Mouse (Mus musculus) MEL (cell line): Measurements from ENCODE around the gene Slc22a5. TPM values are rescaled to one million over a fixed set of nuclear protein-coding genes. Genes with fewer than 3 reads are reported as not detected.

Experiments
- DNase-seq: peaks from one replicate; pipeline ENCODE4 v3.0.0; 2011; ENCODE audit warnings: low read depth, low spot score
- H3K27ac ChIP-seq: 2 replicates; pipeline ENCODE4 v1.5.1; 2012; ENCODE audit warnings: low read depth, mild to moderate bottlenecking, control low read depth, low read length, moderate library complexity; ENCODE audit not compliant: control insufficient read depth
- H3K27me3 ChIP-seq, 2 experiments: fragments of 150-350 bp in 1 of 2; sonication (generic) in 1 of 2; 2 replicates each; pipeline ENCODE4 v1.6.1; 2012; ENCODE audit warnings: low read length in 2 of 2, mild to moderate bottlenecking in 2 of 2, improper control_type of control experiment in 1 of 2, moderate library complexity in 1 of 2; ENCODE audit not compliant: insufficient read depth in 2 of 2, control insufficient read depth in 1 of 2
- H3K36me3 ChIP-seq, 2 experiments: 2 replicates each; pipeline ENCODE4 v1.6.1; 2012 to 2014; ENCODE audit warnings: low read length in 2 of 2, improper control_type of control experiment in 1 of 2, inconsistent platforms in 1 of 2, mild to moderate bottlenecking in 1 of 2; ENCODE audit not compliant: insufficient read depth in 2 of 2, control insufficient read depth in 1 of 2
- H3K4me1 ChIP-seq, 2 experiments: fragments of 150-350 bp in 1 of 2; sonication (generic) in 1 of 2; 2 replicates each; pipeline ENCODE4 v1.6.1; 2012; ENCODE audit warnings: low read length in 2 of 2, improper control_type of control experiment in 1 of 2, mild to moderate bottlenecking in 1 of 2; ENCODE audit not compliant: insufficient read depth in 2 of 2, control insufficient read depth in 1 of 2
- H3K4me3 ChIP-seq, 2 experiments: fragments of 150-350 bp in 1 of 2; sonication (generic) in 1 of 2; 2 replicates each; pipeline ENCODE4 v1.5.1; 2012; ENCODE audit warnings: low read depth in 2 of 2, low read length in 2 of 2, mild to moderate bottlenecking in 2 of 2, moderate library complexity in 2 of 2, control low read depth in 1 of 2, improper control_type of control experiment in 1 of 2; ENCODE audit not compliant: control insufficient read depth in 1 of 2, insufficient read depth in 1 of 2
- H3K79me2 ChIP-seq: 2 replicates; pipeline ENCODE4 v1.6.1; 2012; ENCODE audit warnings: mild to moderate bottlenecking, low read length, moderate library complexity; ENCODE audit not compliant: control insufficient read depth, poor library complexity, insufficient read depth
- H3K9ac ChIP-seq: 2 replicates; pipeline ENCODE4 v1.6.1; 2012; ENCODE audit warnings: low read depth, mild to moderate bottlenecking, control low read depth, low read length, moderate library complexity; ENCODE audit not compliant: control insufficient read depth, poor library complexity, severe bottlenecking
- H3K9me3 ChIP-seq: fragments of 150-350 bp; sonication (generic); replicated peaks from 2 replicates; pipeline ENCODE4 v1.6.1; 2012; ENCODE audit warnings: mild to moderate bottlenecking, low read length, improper control_type of control experiment, moderate library complexity; ENCODE audit not compliant: insufficient read depth
- CHD1 ChIP-seq: IDR thresholded peaks from 2 replicates; pipeline ENCODE4 v1.6.1; 2012; ENCODE audit warnings: low read depth, mild to moderate bottlenecking, inconsistent platforms, low read length, improper control_type of control experiment
- CHD2 ChIP-seq: IDR thresholded peaks from 2 replicates; pipeline ENCODE4 v1.6.1; 2011; ENCODE audit warnings: low read length, improper control_type of control experiment
- E2F4 ChIP-seq: IDR thresholded peaks from 2 replicates; pipeline ENCODE4 v1.6.1; 2011; ENCODE audit warnings: low read depth, low read length, improper control_type of control experiment, borderline replicate concordance
- ETS1 ChIP-seq: IDR thresholded peaks from 2 replicates; pipeline ENCODE4 v1.6.1; 2012; ENCODE audit warnings: low read depth, mild to moderate bottlenecking, inconsistent platforms, low read length, improper control_type of control experiment, moderate library complexity
- GABPA ChIP-seq: IDR thresholded peaks from 2 replicates; pipeline ENCODE4 v1.6.1; 2012; ENCODE audit warnings: low read depth, mild to moderate bottlenecking, inconsistent platforms, low read length, improper control_type of control experiment, moderate library complexity
- KAT2A ChIP-seq: conservative IDR thresholded peaks from 2 replicates; pipeline ENCODE4 v1.6.1; 2012; ENCODE audit warnings: low read depth, low read length, improper control_type of control experiment, inconsistent platforms
- MAZ ChIP-seq: IDR thresholded peaks from 2 replicates; pipeline ENCODE4 v1.6.1; 2012; ENCODE audit warnings: low read depth, mild to moderate bottlenecking, inconsistent platforms, low read length, improper control_type of control experiment
- MXI1 ChIP-seq: IDR thresholded peaks from 2 replicates; pipeline ENCODE4 v1.6.1; 2011; ENCODE audit warnings: mild to moderate bottlenecking, low read depth, low read length, improper control_type of control experiment
- NELFE ChIP-seq: IDR thresholded peaks from 2 replicates; pipeline ENCODE4 v1.6.1; 2011; ENCODE audit warnings: low read depth, low read length, improper control_type of control experiment
- POLR2AphosphoS2 ChIP-seq: IDR thresholded peaks from 2 replicates; pipeline ENCODE4 v1.6.1; 2011; ENCODE audit warnings: low read length, improper control_type of control experiment
- POLR2AphosphoS5 ChIP-seq: IDR thresholded peaks from 2 replicates; pipeline ENCODE4 v1.6.1; 2012; ENCODE audit warnings: low read depth, borderline replicate concordance, mild to moderate bottlenecking, inconsistent platforms, low read length, moderate library complexity, mixed read lengths
- SIN3A ChIP-seq: IDR thresholded peaks from 2 replicates; pipeline ENCODE4 v1.6.1; 2012; ENCODE audit warnings: low read length, improper control_type of control experiment, inconsistent platforms
- SMC3 ChIP-seq: IDR thresholded peaks from 2 replicates; pipeline ENCODE4 v1.6.1; 2011; ENCODE audit warnings: low read depth, low read length, improper control_type of control experiment
- TAL1 ChIP-seq: IDR thresholded peaks from 2 replicates; pipeline ENCODE4 v1.6.1; 2012; ENCODE audit warnings: mild to moderate bottlenecking, inconsistent platforms, low read length, moderate library complexity, mixed read lengths
- TBP ChIP-seq: IDR thresholded peaks from 2 replicates; pipeline ENCODE4 v1.8.0; 2011; ENCODE audit warnings: low read depth, low read length, improper control_type of control experiment
- TCF12 ChIP-seq: IDR thresholded peaks from 2 replicates; pipeline ENCODE4 v1.6.1; 2014; ENCODE audit warnings: low read depth, mild to moderate bottlenecking, inconsistent platforms, low read length, improper control_type of control experiment, moderate library complexity
- USF1 ChIP-seq: IDR thresholded peaks from 2 replicates; pipeline ENCODE4 v1.6.1; 2014; ENCODE audit warnings: low read depth, mild to moderate bottlenecking, inconsistent platforms, low read length, improper control_type of control experiment, moderate library complexity
- USF2 ChIP-seq, 2 experiments: IDR thresholded peaks; 2 replicates each; pipeline ENCODE4 v1.6.1; 2011 to 2012; ENCODE audit warnings: improper control_type of control experiment in 2 of 2, low read length in 2 of 2, borderline replicate concordance in 1 of 2, inconsistent platforms in 1 of 2, low read depth in 1 of 2, mild to moderate bottlenecking in 1 of 2; ENCODE audit not compliant: insufficient read depth in 1 of 2
- ZMIZ1 ChIP-seq: IDR thresholded peaks from 2 replicates; pipeline ENCODE4 v1.6.1; 2012; ENCODE audit warnings: low read depth, mild to moderate bottlenecking, inconsistent platforms, low read length, improper control_type of control experiment, moderate library complexity
- ZNF384 ChIP-seq: IDR thresholded peaks from 2 replicates; pipeline ENCODE4 v1.6.1; 2012; ENCODE audit warnings: low read depth, mild to moderate bottlenecking, inconsistent platforms, low read length, improper control_type of control experiment
- polyA plus RNA-seq, 2 experiments: library from polyadenylated mRNA; stranded (reverse) in 1 of 2; unstranded in 1 of 2; fragments of >175 nt in 1 of 2; fragments of >200 nt in 1 of 2; gene quantifications; 2 replicates each; pipeline versions ENCODE4 v1.2.1 to v1.2.4; 2012; ENCODE audit warnings: low replicate concordance in 2 of 2, low read depth in 1 of 2; ENCODE audit not compliant: insufficient read length in 2 of 2, insufficient read depth in 1 of 2, missing spikeins in 1 of 2
- total RNA-seq: library from RNA; depleted of rRNA; stranded (reverse); fragments of 300-350 nt; gene quantifications from 2 replicates; pipeline ENCODE4 v1.2.3, GENCODE M21; 2012

The Slc22a5 gene
- total and polyA plus RNA-seq, 3 experiments = 11.8 to 12.5 TPM; not detected in 1

- H3K27ac ChIP-seq = no peak overlapping the region
- no peaks in the 10 kb centered on the region for H3K36me3 ChIP-seq
- no peak overlapping the region for H3K9ac ChIP-seq
- no peak for DNase-seq
- H3K4me3 ChIP-seq = no peak overlapping the region
- no peaks in the 10 kb centered on the region for H3K9me3 ChIP-seq
- no peaks in the 10 kb centered on the region for H3K4me1 ChIP-seq
- H3K27me3 ChIP-seq = peaks cover 13 to 21% of the 10 kb centered on the region in 2 experiments
- H3K79me2 ChIP-seq = no peaks in the 10 kb centered on the region
- TF ChIP-seq ZMIZ1 (no peak), POLR2AphosphoS5 (no peak), ETS1 (no peak), MXI1 (no peak), SMC3 (no peak), POLR2AphosphoS2 (no peak), TCF12 (no peak), CHD1 (no peak), MAZ (no peak), USF2 (IDR thresholded peaks at IDR 0.05; ENCODE audit: borderline replicate concordance in 1 of 2, insufficient read depth in 1 of 2, low read depth in 1 of 2, low read length in 2 of 2) (no peak), NELFE (no peak), TAL1 (no peak), SIN3A (no peak), CHD2 (no peak), GABPA (no peak), USF1 (no peak), KAT2A (no peak), ZNF384 (no peak)
Observed at GRCm38 (mm10) chr11:53908686-53909085, 17.2 kb upstream of the Slc22a5 start.

- no peak for DNase-seq
- Histone ChIP-seq H3K79me2 (no peaks in the 10 kb centered on the region), H3K4me3 (no peak overlapping the region), H3K36me3 (no peaks in the 10 kb centered on the region), H3K27ac (no peak overlapping the region), H3K9me3 (no peaks in the 10 kb centered on the region), H3K9ac (no peak overlapping the region), H3K27me3 (peaks cover 4 to 15% of the 10 kb centered on the region in 2 experiments; a peak in 3 of 4 replicates), H3K4me1 (no peaks in the 10 kb centered on the region)
- TF ChIP-seq TBP (no peak), E2F4 (no peak)
Observed at GRCm38 (mm10) chr11:53904534-53904925, 13.1 kb upstream of the Slc22a5 start.
